Mouse (Mus musculus) kidney, adult 2 months (tissue): ENCODE data around the gene Pi4k2a. TPM values are rescaled to one million over a fixed set of nuclear protein-coding genes. Genes with fewer than 3 reads are reported as not detected.

Source experiments
- DNase-seq: peaks from one replicate; pipeline ENCODE4 v3.0.0; 2021
- H3K27ac ChIP-seq: fragments of 200-500 bp; 2 replicates; pipeline ENCODE4 v1.5.1; 2012; ENCODE audit warnings: low read depth, low read length, control low read depth, inconsistent platforms; ENCODE audit not compliant: insufficient read depth
- H3K27me3 ChIP-seq: fragments of 200-500 bp; replicated peaks from 2 replicates; pipeline ENCODE4 v1.6.1; 2012; ENCODE audit warnings: mild to moderate bottlenecking, moderate library complexity, low read length, inconsistent platforms; ENCODE audit not compliant: control insufficient read depth, insufficient read depth
- H3K36me3 ChIP-seq: fragments of 200-500 bp; 2 replicates; pipeline ENCODE4 v1.6.1; 2012; ENCODE audit warnings: mild to moderate bottlenecking, moderate library complexity, low read length, inconsistent platforms; ENCODE audit not compliant: control insufficient read depth, insufficient read depth
- H3K4me1 ChIP-seq: fragments of 200-500 bp; 2 replicates; pipeline ENCODE4 v1.6.1; 2011; ENCODE audit warnings: low read length; ENCODE audit not compliant: control insufficient read depth, insufficient read depth
- H3K4me3 ChIP-seq: fragments of 200-500 bp; 2 replicates; pipeline ENCODE4 v1.5.1; 2011; ENCODE audit warnings: mild to moderate bottlenecking, low read depth, low read length, control low read depth; ENCODE audit not compliant: insufficient read depth
- CTCF ChIP-seq: fragments of 200-500 bp; conservative IDR thresholded peaks from 2 replicates; pipeline ENCODE4 v1.5.1; 2011; ENCODE audit warnings: low read depth, mild to moderate bottlenecking, control low read depth, low read length, moderate library complexity, mixed read lengths; ENCODE audit not compliant: insufficient read depth, insufficient read length
- POLR2A ChIP-seq: fragments of 200-500 bp; IDR thresholded peaks from one replicate; pipeline ENCODE4 v1.6.1; 2011; ENCODE audit warnings: low read depth, low read length, control low read depth
- WGBS: fragments of 180-500 bp; shearing (Covaris S2); methylation state at CpG from one replicate; pipeline ENCODE4 v1.1.7; 2018; 5-methylcytosine and 5-hydroxymethylcytosine counted together
- polyA plus RNA-seq: library from polyadenylated mRNA; depleted of rRNA; stranded (reverse); fragments of >200 nt; gene quantifications from 2 replicates; pipeline ENCODE4 v1.2.3, GENCODE M21; 2012; rRNA removed

The Pi4k2a gene
- polyA plus RNA-seq, 1 experiment, result 41.7 TPM

DNA sequence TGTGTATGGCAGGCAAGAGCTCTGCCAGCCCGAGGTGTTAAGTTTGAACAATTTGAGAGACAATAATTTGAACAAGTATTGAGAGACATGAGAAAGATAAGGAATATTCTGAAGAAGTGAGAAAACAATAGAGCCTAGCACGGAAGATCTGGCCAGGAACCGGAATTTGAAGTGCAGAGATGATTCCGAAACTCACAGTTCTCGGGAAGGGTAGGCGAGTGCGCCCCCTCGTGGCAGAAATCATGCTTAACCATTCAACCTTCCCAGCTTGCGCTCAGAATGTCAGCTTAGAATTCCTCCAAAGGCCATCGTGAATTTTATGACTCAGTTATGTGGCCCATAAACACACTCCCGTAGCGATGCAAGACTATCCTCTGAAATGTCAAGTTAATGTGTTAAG, 75.9 kb downstream of the Pi4k2a start:
- H3K4me3 ChIP-seq, result no peak overlapping the region
- no peaks in the 10 kb centered on the region for H3K36me3 ChIP-seq
- H3K4me1 ChIP-seq, result peaks cover 4% of the 10 kb centered on the region; the same call in 1 of the 2 replicates
- no peak overlapping the region for H3K27ac ChIP-seq
- TF ChIP-seq CTCF (peak; percentile 97), POLR2A (no peak)
- no peaks in the 10 kb centered on the region for H3K27me3 ChIP-seq
- DNase-seq, result peak; percentile 87
- 1% methylated on average over 12 of the region's 12 CpGs for WGBS

GRCm38 (mm10) chr19:42166766-42167165, 76.5 kb downstream of the Pi4k2a start:
- Histone ChIP-seq H3K27ac (no peak overlapping the region), H3K4me1 (peaks cover 10% of the 10 kb centered on the region), H3K36me3 (no peaks in the 10 kb centered on the region), H3K27me3 (no peaks in the 10 kb centered on the region), H3K4me3 (no peak overlapping the region)
- TF ChIP-seq CTCF (no peak), POLR2A (no peak)
- DNase-seq, result peak; percentile 31
- 27% methylated on average over 3 of the region's 3 CpGs for WGBS

DNA sequence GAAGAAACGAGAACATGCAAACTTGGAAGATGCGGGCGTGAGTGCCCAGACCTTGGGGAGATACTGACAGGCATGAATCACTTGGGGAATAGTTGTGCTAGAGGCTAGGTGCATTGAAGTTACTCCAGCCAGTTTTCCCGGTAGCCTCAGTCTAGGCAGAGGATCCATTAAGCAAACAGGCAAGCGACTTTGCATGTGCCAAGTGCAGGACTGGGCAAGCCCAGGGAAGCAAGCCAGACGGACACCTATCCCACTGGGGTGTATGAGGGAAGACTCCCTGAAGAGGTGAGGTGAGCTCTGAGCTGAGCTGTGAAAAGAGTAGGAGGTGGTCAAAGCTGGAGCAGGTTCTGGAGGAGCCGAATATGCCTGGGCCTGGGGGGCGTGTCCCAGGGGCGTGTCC, 77.2 kb downstream of the Pi4k2a start:
- Histone ChIP-seq H3K27me3 (no peaks in the 10 kb centered on the region), H3K27ac (no peak overlapping the region), H3K4me3 (no peak overlapping the region), H3K4me1 (peaks cover 11% of the 10 kb centered on the region), H3K36me3 (no peaks in the 10 kb centered on the region)
- no peak for DNase-seq
- WGBS, result 73% methylated on average over 9 of the region's 9 CpGs
- TF ChIP-seq POLR2A (no peak), CTCF (no peak)

DNA sequence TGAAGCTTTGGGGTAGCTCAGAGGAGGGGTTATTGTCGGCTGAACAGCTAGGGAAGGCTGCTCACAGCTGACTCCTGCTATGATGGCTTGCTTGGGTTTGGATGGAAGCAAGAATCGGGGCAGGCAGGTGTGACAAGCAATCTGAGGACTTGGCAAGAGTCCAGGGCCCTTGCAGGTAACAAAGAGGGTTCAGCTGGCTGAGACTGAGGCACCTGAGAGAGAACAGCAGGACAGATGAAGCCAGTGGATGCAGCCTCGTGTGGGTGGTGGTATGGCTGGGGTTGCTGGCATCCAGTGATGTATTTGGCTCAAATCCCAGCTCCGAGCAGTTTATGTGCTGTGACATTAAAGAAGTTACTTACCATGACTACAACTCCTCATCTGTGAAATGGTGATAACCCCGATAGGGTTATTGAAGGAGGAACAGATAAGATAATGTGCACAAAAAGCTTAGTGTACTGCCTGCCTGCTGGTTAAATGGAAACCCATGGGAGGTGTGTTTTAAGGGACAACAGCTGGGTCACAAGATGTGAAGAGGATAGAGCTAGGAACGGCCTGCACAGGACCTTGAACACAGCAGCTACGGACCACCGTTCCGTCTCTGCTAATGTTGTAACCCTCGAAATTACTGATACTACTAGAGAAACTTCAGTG, 79.2 kb downstream of the Pi4k2a start:
- TF ChIP-seq CTCF (no peak), POLR2A (no peak)
- H3K4me3 ChIP-seq, result no peak overlapping the region
- peak; percentile 30 for DNase-seq
- H3K27me3 ChIP-seq, result no peaks in the 10 kb centered on the region
- WGBS, result 47% methylated on average over 10 of the region's 10 CpGs
- no peak overlapping the region for H3K27ac ChIP-seq
- no peaks in the 10 kb centered on the region for H3K36me3 ChIP-seq
- H3K4me1 ChIP-seq, result peaks cover 11% of the 10 kb centered on the region

DNA sequence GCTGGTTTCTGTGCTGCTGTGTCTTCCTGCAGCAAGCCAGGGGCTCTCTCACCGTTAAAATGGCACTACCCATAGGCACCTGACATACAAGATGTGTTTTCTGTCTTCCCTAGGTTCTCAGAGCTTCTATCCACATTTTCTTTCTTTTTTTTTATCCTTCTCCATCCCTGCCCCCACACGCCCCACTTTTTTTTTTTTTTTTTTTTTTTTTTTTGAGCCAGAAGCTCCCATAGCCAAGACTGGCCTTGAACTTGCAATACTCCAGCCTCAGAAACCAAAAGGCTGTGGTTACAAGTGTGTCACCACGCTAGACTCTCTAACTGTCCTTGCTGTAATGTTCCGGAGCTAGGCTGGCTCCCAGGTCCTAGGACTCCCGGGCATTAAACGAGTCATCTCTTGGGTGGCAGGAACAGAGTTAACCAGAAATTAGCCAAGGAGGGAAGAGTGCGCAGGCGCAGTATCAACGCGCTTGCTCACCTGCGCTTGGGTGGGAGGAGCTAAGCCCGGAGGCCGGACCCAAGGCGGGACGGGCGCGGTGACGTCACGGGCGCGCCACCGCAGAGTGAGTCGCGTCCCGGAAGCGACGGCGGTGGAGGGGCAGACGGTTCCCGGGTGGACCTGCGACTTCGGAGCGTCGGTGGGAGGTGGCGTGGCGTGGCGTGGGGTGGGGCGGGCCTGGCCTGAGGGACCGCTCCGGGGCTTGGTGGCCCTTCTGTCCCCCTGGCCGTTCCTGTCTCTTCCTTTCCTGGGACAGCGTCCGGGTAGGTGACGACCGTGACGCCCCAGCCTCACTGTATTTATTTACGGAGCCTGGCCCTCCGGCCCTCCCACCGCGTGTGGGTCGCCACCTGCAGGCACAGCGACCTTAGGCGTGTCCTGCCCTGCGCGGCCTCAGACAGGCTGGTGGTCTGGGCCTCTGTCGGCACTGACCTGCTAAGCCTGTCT, 80.0 kb downstream of the Pi4k2a start:
- Histone ChIP-seq H3K4me3 (peak overlapping the region; percentile 68), H3K27ac (no peak overlapping the region), H3K4me1 (peaks cover 11% of the 10 kb centered on the region), H3K27me3 (no peaks in the 10 kb centered on the region), H3K36me3 (no peaks in the 10 kb centered on the region)
- peak; percentile 97 for DNase-seq
- TF ChIP-seq CTCF (no peak), POLR2A (peak; percentile 67)
- 2% methylated on average over 55 of the region's 56 CpGs for WGBS

Other genes with a start within 250 kb of the Pi4k2a start
- 1.4 TPM in 2 replicates for gene Frat2, start 242.3 kb upstream of the Pi4k2a start, polyA plus RNA-seq
- 3.6 and 4.0 TPM in 2 replicates for gene Rrp12, start 194.3 kb upstream of the Pi4k2a start, polyA plus RNA-seq
- 493 and 500 TPM in 2 replicates for gene Pgam1, start 178.5 kb upstream of the Pi4k2a start, polyA plus RNA-seq
- 11.8 and 15.2 TPM in 2 replicates for gene Exosc1, start 157.0 kb upstream of the Pi4k2a start, polyA plus RNA-seq
- gene Zdhhc16, start 157.0 kb upstream of the Pi4k2a start, polyA plus RNA-seq, result 74.2 and 78.7 TPM in 2 replicates
- 54.9 and 56.1 TPM in 2 replicates for gene Mms19, start 109.3 kb upstream of the Pi4k2a start, polyA plus RNA-seq
- 23.0 and 28.2 TPM in 2 replicates for gene Ubtd1, start 108.7 kb upstream of the Pi4k2a start, polyA plus RNA-seq
- gene Ankrd2, start 54.5 kb upstream of the Pi4k2a start, polyA plus RNA-seq, result 0.14 and 2.2 TPM in 2 replicates
- gene Hoga1, start 44.9 kb upstream of the Pi4k2a start, polyA plus RNA-seq, result 167 and 177 TPM in 2 replicates
- gene 4933411K16Rik, start 38.2 kb upstream of the Pi4k2a start, polyA plus RNA-seq, result 3.6 and 5.1 TPM in 2 replicates
- gene Morn4, start 4.1 kb upstream of the Pi4k2a start, polyA plus RNA-seq, result 25.9 and 26.3 TPM in 2 replicates
- 17.5 and 19.5 TPM in 2 replicates for gene Avpi1, start 38.6 kb downstream of the Pi4k2a start, polyA plus RNA-seq
- 44.6 and 53.2 TPM in 2 replicates for gene Marveld1, start 56.9 kb downstream of the Pi4k2a start, polyA plus RNA-seq
- gene Zfyve27, start 73.5 kb downstream of the Pi4k2a start, polyA plus RNA-seq, result 30.7 and 32.6 TPM in 2 replicates
- 3.6 and 4.8 TPM in 2 replicates for gene Sfrp5, start 111.8 kb downstream of the Pi4k2a start, polyA plus RNA-seq
- 0.14 and 0.20 TPM in 2 replicates for gene Golga7b, start 157.1 kb downstream of the Pi4k2a start, polyA plus RNA-seq